Mouse (Mus musculus) forebrain, embryonic 13.5 days (tissue): ENCODE data around the gene Skp2. TPM values are rescaled to one million over a fixed set of nuclear protein-coding genes. Genes with fewer than 3 reads are reported as not detected.
A peak's percentile ranks its signal among the peaks of the same experiment; 100 is the strongest.

ENCODE experiments used
- ATAC-seq: fragments of 200-750 bp; cut with Nextera tagmentation; 2 replicates; pipeline ENCODE4 v1.8.0; 2017
- H3K27ac ChIP-seq: fragments of 300-500 bp; sonication (generic); 2 replicates; pipeline ENCODE4 v1.5.1; 2015; ENCODE audit warnings: inconsistent platforms, mild to moderate bottlenecking, moderate library complexity
- H3K27me3 ChIP-seq: fragments of 300-500 bp; sonication (generic); 2 replicates; pipeline ENCODE4 v1.6.1; 2015; ENCODE audit warnings: mild to moderate bottlenecking, inconsistent platforms
- H3K36me3 ChIP-seq: fragments of 300-500 bp; sonication (generic); 2 replicates; pipeline ENCODE4 v1.6.1; 2015; ENCODE audit warnings: mild to moderate bottlenecking, inconsistent platforms; ENCODE audit not compliant: poor library complexity, severe bottlenecking
- H3K4me1 ChIP-seq: fragments of 300-500 bp; sonication (generic); 2 replicates; pipeline ENCODE4 v1.6.1; 2015; ENCODE audit warnings: inconsistent platforms
- H3K4me2 ChIP-seq: fragments of 300-500 bp; sonication (generic); 2 replicates; pipeline ENCODE4 v1.6.1; 2015; ENCODE audit warnings: inconsistent platforms, mild to moderate bottlenecking, moderate library complexity
- H3K4me3 ChIP-seq: fragments of 300-500 bp; sonication (generic); 2 replicates; pipeline ENCODE4 v1.5.1; 2015; ENCODE audit warnings: mild to moderate bottlenecking, inconsistent platforms
- H3K9ac ChIP-seq: fragments of 300-500 bp; sonication (generic); 2 replicates; pipeline ENCODE4 v1.6.1; 2015; ENCODE audit warnings: mild to moderate bottlenecking, inconsistent platforms
- H3K9me3 ChIP-seq: fragments of 300-500 bp; sonication (generic); replicated peaks from 2 replicates; pipeline ENCODE4 v1.6.1; 2016; ENCODE audit warnings: inconsistent platforms
- WGBS: fragments of 180-500 bp; shearing (Covaris S2); methylation state at CpG from one replicate; pipeline ENCODE4 v1.1.7; 2015; 5-methylcytosine and 5-hydroxymethylcytosine counted together
- polyA plus RNA-seq: library from polyadenylated mRNA; unstranded; fragments of >200 nt; fragmentation: Nextera tagmentation; extraction: Ambion mirVana; gene quantifications from 2 replicates; pipeline ENCODE4 v1.2.1, GENCODE M21; 2015

Skp2 gene
- polyA plus RNA-seq, 1 experiment from 2014 or later = 72.0 TPM

- H3K9ac ChIP-seq = no peak overlapping the region
- no peaks in the 10 kb centered on the region for H3K9me3 ChIP-seq
- H3K36me3 ChIP-seq = peaks cover 54% of the 10 kb centered on the region
- no peak overlapping the region for H3K4me2 ChIP-seq
- no peak for ATAC-seq
- H3K4me3 ChIP-seq = no peak overlapping the region
- no peaks in the 10 kb centered on the region for H3K27me3 ChIP-seq
- H3K27ac ChIP-seq = no peak overlapping the region
- H3K4me1 ChIP-seq = no peaks in the 10 kb centered on the region
- 91% methylated on average over 6 of the region's 6 CpGs for WGBS
These were observed 44.5 kb downstream of the Skp2 start for GRCm38 (mm10) chr15:9110526-9111347.

DNA sequence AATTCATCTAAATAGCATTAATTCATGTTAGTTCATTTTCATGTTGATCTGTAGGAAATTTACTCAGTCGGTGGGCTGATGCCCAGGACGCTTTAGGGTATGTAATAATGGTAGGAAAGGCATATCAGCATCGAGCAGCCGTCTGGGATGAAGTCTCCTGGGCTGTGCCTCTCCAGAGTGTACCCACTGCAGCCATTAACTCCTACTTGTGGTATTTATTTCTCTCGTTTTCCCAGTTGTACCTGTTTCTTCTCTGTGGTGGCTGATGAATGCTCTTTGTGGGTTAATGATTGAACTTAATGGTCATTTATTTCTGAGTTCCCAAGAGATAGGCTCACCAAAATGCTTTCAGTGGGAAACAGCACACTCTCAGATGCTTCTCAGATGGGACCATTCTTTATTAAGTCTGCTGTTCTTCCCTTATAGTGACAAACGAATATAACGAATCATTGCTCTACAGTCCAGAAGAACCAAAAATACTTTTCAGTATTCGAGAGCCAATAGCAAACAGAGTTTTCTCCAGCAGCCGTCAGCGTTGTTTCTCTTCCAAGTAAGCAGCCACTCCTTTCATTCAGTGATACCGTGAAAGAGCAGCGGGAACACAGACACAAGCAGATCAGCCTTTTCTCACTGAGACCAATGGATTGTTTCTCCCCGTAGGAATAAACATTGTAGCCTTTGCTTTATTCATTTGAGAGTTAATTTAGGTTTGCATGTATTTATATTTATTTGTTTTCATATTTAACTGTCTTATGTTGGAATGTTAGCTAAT, 48.7 kb downstream of the Skp2 start:
- 86% methylated on average over 13 of the region's 13 CpGs for WGBS
- no peaks in the 10 kb centered on the region for H3K9me3 ChIP-seq
- H3K9ac ChIP-seq = no peak overlapping the region
- no peak overlapping the region for H3K27ac ChIP-seq
- H3K27me3 ChIP-seq = no peaks in the 10 kb centered on the region
- no peak overlapping the region for H3K4me3 ChIP-seq
- no peak for ATAC-seq
- H3K36me3 ChIP-seq = peaks cover 42% of the 10 kb centered on the region
- no peak overlapping the region for H3K4me2 ChIP-seq
- H3K4me1 ChIP-seq = no peaks in the 10 kb centered on the region

- Histone ChIP-seq H3K4me2 (no peak overlapping the region), H3K27me3 (no peaks in the 10 kb centered on the region), H3K4me3 (no peak overlapping the region), H3K36me3 (peaks cover 54% of the 10 kb centered on the region), H3K4me1 (peaks cover 4% of the 10 kb centered on the region; the same call in 1 of the 2 replicates), H3K9ac (no peak overlapping the region), H3K27ac (0 out of 2 replicates have a peak overlapping the region, but pooled peaks have one; percentile 7), H3K9me3 (no peaks in the 10 kb centered on the region)
- WGBS = 59% methylated on average over 10 of the region's 10 CpGs
- peak; percentile 64 for ATAC-seq
These were observed 54.7 kb downstream of the Skp2 start for GRCm38 (mm10) chr15:9100446-9101077.

- Histone ChIP-seq H3K4me1 (peaks cover 13% of the 10 kb centered on the region), H3K9me3 (no peaks in the 10 kb centered on the region), H3K4me3 (no peak overlapping the region), H3K27me3 (no peaks in the 10 kb centered on the region), H3K27ac (no peak overlapping the region), H3K4me2 (no peak overlapping the region), H3K9ac (no peak overlapping the region), H3K36me3 (peaks cover 50% of the 10 kb centered on the region; the same call in 1 of the 2 replicates)
- no peak for ATAC-seq
- 93% methylated on average over 4 of the region's 4 CpGs for WGBS
These were observed 58.4 kb downstream of the Skp2 start for GRCm38 (mm10) chr15:9096865-9097264.

GRCm38 (mm10) chr15:9094366-9094750, 60.9 kb downstream of the Skp2 start:
- ATAC-seq = peak; percentile 95
- H3K27ac ChIP-seq = no peak overlapping the region
- peak overlapping the region; percentile 37; the same call in 1 of the 2 replicates for H3K9ac ChIP-seq
- no peaks in the 10 kb centered on the region for H3K27me3 ChIP-seq
- no peaks in the 10 kb centered on the region for H3K9me3 ChIP-seq
- WGBS = 13% methylated on average over 13 of the region's 13 CpGs
- H3K36me3 ChIP-seq = peaks cover 39% of the 10 kb centered on the region; the same call in 1 of the 2 replicates
- H3K4me3 ChIP-seq = peak overlapping the region; percentile 6; the same call in 1 of the 2 replicates
- H3K4me2 ChIP-seq = peak overlapping the region; percentile 33
- peaks cover 10% of the 10 kb centered on the region for H3K4me1 ChIP-seq

DNA sequence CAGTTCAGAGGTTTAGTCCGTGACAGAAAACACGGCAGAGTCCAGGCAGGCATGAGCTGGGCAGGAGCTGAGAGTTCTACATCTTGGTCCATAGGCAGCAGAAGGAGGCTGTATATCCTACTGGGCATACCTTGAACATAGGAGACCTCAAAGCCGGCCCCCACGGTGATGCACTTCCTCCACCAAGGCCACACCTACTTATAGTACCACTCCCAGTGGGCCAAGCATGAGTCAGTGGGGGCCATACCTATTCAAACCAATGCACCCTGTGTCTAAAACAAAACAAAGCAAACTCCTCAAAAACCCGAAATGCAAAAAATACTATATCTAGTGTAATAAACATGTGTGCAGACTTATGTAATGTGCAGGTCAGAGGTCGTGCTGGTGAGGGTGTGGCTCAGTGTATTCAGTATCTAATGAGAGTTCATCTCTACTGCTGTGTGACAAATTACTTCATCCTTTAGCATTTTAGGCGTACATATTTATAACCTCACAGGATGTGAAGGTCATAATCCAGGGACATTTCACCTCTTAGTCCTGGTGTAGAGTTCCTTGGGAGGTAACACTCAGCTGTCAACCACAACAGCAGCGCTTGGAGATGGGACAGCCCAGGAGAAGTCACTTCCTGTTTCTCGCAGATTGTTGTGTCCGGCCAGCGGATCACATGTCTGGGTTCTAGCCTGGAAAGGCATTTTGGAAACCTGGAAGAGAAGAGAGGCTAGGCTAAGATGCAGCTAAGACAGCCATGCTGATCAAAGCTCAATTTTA, 61.4 kb downstream of the Skp2 start:
- H3K4me3 ChIP-seq = 0 out of 2 replicates have a peak overlapping the region, but pooled peaks have one; percentile 6
- no peaks in the 10 kb centered on the region for H3K9me3 ChIP-seq
- H3K4me1 ChIP-seq = peaks cover 10% of the 10 kb centered on the region
- no peaks in the 10 kb centered on the region for H3K27me3 ChIP-seq
- H3K9ac ChIP-seq = no peak overlapping the region
- H3K4me2 ChIP-seq = peak overlapping the region; percentile 33
- H3K36me3 ChIP-seq = peaks cover 38% of the 10 kb centered on the region; the same call in 1 of the 2 replicates
- H3K27ac ChIP-seq = no peak overlapping the region
- peak; percentile 32 for ATAC-seq
- 79% methylated on average over 11 of the region's 11 CpGs for WGBS

DNA sequence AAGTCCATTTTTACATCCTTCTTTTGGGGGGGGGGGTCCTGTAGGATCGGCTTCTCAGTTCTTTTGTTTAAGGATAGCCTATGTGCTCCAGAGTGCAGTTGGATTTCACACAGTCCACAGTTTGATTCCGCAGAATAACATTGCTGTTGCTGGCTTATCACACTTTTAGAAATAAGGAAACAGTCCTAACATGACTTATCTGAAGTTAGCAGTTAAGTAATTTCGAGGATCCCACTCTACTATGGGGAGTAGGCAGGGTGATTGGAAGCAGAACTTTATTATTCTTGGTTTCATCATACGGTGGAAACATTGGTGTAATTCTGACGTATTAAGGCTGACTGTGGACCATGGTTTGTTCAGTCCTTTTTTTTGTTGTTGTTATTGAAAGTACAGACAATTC, 64.6 kb downstream of the Skp2 start:
- WGBS = 96% methylated on average over 5 of the region's 5 CpGs
- Histone ChIP-seq H3K9me3 (no peaks in the 10 kb centered on the region), H3K9ac (no peak overlapping the region), H3K4me3 (no peak overlapping the region), H3K4me2 (no peak overlapping the region), H3K36me3 (peaks cover 31% of the 10 kb centered on the region; the same call in 1 of the 2 replicates), H3K27me3 (no peaks in the 10 kb centered on the region), H3K4me1 (peaks cover 10% of the 10 kb centered on the region), H3K27ac (no peak overlapping the region)
- no peak for ATAC-seq

DNA sequence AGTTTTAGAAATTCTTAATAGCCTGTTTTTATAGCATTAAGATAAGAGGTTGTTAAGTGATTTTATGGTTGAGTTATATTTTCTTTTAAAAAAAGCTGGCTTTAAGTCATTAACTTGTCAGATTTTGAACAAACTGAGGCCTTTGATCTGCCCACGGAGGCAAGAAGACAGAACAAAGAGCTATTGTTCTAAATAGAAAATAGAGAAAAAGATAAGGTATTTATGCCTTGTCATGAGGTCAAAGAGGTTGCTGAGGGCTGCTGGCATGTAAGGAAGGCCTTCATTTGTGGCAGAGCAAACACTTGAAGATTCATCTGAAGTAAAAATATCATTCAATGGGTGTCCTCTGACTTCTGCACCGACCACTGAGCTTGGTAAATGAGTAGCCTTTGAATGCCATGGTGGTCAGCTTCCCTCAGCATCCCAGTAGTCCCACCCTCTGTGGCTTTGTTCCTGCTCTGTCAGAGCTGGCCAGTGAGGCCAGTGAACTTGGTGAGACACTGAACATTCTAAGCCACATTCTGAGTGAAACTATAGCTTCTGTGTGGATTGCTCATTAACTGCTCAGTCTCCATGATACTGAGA, 66.0 kb downstream of the Skp2 start:
- Histone ChIP-seq H3K27ac (no peak overlapping the region), H3K27me3 (no peaks in the 10 kb centered on the region), H3K4me3 (no peak overlapping the region), H3K9ac (no peak overlapping the region), H3K4me1 (peaks cover 4% of the 10 kb centered on the region), H3K4me2 (no peak overlapping the region), H3K9me3 (no peaks in the 10 kb centered on the region), H3K36me3 (peaks cover 28% of the 10 kb centered on the region; the same call in 1 of the 2 replicates)
- no peak for ATAC-seq
- WGBS = 16% methylated on average over 2 of the region's 2 CpGs

DNA sequence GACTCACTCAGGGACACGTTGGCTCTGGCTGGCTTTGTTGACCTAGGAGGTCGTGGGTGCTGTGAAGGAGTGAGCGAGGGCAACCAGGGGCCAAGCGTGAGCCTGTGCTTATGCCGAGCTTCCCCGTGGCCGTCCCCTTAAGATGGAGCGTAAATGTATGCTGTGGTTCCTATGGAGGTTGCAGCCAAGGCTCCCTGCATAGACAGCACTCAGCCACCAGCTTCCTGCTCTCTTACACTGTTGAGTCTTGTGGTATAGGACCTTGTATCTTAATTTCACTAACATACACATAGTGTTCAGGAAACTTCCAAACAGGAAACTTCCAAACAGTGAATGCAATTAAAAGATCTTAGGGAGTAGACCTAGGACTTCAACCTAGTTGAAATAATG, 66.5 kb downstream of the Skp2 start:
- 80% methylated on average over 8 of the region's 8 CpGs for WGBS
- ATAC-seq = no peak
- peaks cover 27% of the 10 kb centered on the region; the same call in 1 of the 2 replicates for H3K36me3 ChIP-seq

GRCm38 (mm10) chr15:9087895-9088682, 67.1 kb downstream of the Skp2 start:
- Histone ChIP-seq H3K9me3 (no peaks in the 10 kb centered on the region), H3K27ac (no peak overlapping the region), H3K9ac (no peak overlapping the region), H3K4me2 (no peak overlapping the region), H3K4me1 (no peaks in the 10 kb centered on the region), H3K27me3 (no peaks in the 10 kb centered on the region), H3K36me3 (0 out of 2 replicates have a peak, but pooled peaks cover 21% of the 10 kb centered on the region), H3K4me3 (no peak overlapping the region)
- WGBS = 88% methylated on average over 17 of the region's 17 CpGs
- no peak for ATAC-seq

More for the DNA sequence above, 66.5 kb downstream of the Skp2 start:
- Histone ChIP-seq H3K27ac (no peak overlapping the region), H3K9me3 (no peaks in the 10 kb centered on the region), H3K4me2 (no peak overlapping the region), H3K4me1 (no peaks in the 10 kb centered on the region), H3K4me3 (no peak overlapping the region), H3K27me3 (no peaks in the 10 kb centered on the region), H3K9ac (no peak overlapping the region)
